Mouse (Mus musculus): ENCODE data around the gene Ralgps1.
"Not testable (repeated sequence)": the region's sequence is repeated elsewhere in the genome, so short reads cannot be mapped to it uniquely, and the experiment has no call there.

Ralgps1 gene

GRCm38 (mm10) chr2:33134766-33135490 lies 236.4 kb downstream of the Ralgps1 start:
- peak; percentile 37 for DNase-seq (ENCODE audit: low spot score)

DNA sequence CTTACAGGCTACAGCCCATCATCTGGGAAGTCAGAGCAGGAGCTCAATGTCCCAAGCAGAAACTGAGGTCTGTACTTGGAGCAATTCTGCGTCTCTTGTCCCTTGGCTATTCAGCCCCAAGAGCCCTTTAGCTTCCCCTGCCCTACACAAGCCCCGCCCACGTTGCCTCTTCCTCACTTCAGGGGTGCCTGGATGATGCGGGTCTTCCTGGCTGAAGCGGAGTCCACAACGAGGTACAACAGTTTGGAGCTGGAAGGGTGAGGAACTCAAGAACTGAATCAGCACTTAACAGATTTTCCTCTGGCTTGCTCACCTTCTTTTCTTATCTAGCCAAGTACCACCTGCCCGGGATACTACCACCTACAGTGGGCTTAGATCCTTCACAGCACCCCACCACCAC lies 239.0 kb downstream of the Ralgps1 start:
- DNase-seq (ENCODE audit: low spot score) = no peak

DNA sequence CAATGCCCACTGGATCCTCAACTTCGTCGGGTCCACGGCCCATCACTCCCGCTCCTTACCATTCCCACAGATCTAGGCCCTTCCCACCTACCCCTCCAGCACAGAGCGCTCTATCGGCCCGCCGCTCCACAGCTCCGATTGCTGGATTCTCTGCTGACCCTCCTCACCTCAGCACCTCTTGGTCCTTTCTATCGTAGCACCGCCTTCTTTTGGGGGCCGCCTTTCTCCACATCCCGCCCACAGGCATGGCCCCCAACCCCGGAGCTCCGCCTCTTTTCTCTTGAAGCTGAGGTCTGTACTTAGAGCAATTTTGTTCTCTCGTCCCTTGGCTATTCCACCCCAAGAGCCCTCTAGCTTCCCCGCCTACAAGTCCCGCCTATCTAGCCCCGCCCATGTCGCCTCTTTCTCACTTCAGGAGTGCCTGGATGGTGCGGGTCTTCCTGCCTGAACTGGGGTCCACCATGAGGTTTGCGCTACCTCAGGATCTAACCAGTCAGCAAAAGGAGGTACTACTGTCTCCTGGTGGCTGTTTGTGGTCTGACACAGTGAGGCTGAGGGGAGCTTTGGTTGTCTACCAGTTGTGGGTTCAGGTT lies 239.7 kb downstream of the Ralgps1 start, which contains the start of gene Garnl3:
Garnl3 (minus strand) TSS at position 155 of the 593 bp plus-strand sequence.
- peak; percentile 68 for DNase-seq (ENCODE audit: low spot score)

DNA sequence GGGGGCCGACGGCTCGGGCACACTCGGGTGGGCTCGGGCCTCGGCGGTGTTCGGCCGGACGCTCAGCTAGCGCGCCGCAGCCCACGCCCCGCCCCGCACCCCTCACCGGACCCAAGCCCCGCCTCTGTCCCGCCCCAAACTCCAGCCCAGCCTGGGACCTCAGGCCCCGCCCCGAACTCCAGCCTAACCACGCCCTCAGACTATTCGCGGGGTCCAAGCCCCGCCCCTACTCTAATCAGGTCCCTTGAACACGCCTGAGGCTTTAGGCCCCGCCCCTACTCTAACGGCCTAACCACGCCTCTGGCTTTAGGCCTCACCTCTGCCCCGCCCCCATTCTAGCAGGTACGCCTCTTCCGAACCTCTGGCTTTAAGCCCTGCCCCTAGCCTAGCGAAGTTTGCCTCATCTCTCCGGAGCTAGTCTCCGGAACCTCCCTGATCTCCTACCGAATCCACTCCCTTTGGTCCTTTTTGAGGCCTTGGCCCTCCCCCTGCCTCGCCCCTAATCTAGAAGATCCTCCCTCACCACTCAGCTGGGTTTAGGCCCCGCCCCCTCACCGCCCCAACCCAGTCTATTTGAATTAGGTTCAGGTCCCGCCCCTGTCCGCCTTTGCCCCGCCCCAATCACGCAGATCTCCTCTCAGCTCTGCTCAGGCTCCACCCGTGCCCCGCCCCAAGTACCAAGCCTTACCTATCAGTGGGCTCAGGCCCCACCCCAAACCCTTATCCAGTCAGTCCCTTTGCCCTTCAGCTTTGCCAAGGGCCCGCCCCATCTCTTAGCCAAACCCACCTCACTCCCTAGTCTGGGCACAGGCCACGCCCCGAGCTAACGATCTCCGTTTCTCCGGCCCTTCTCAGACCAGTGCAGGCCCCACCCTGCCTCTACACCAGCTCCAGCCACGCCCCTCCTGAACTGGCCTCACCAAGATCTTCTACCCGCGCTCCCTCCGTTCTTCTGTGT lies 240.5 kb downstream of the Ralgps1 start:
- peak; percentile 99 for DNase-seq (ENCODE audit: low spot score)

DNA sequence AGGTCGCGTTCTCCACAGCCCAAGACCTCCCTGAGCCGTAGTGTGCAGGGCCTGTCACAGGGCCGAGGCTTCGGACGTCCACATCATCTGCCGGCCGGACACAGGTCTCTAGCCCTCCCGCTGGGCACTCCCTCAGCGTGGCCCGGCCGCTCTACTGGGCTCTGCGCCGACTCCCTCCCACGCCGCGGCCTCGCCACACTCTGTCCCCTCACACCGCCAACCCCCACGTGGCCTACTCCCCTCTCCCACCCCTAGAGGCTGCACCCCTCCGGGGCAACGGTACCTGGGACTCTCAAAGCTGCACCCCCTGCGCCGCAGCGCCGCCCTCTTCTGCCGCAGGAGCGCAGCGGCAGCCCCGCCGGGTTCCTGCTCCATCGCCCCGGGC lies 241.2 kb downstream of the Ralgps1 start:
- no peak for DNase-seq (ENCODE audit: low spot score)

- no peak for DNase-seq (ENCODE audit: low spot score)
These were observed 241.6 kb downstream of the Ralgps1 start for GRCm38 (mm10) chr2:33129696-33130095.

DNA sequence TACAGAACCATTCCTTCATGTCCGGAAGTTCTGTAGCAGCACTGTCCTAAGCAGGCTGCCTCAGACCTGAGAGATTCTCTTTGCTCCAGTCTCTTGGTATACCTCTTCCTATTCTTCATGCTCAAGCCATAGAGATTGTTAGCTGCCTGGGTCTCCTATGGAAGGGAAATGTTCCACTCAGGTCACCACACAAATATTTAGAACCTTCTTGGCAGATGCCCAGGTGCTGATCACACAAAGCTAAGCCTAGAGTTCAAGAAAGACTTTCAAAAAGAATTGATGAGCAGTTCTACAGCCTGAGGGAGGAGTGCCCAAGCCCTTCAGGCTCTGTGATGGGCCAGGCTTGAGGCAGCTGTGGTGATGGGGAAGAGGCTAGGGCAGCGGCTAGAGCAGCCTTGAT lies 242.3 kb downstream of the Ralgps1 start:
- DNase-seq (ENCODE audit: low spot score) = no peak

GRCm38 (mm10) chr2:33127271-33127670 lies 244.0 kb downstream of the Ralgps1 start:
- DNase-seq (ENCODE audit: low spot score) = no peak

DNA sequence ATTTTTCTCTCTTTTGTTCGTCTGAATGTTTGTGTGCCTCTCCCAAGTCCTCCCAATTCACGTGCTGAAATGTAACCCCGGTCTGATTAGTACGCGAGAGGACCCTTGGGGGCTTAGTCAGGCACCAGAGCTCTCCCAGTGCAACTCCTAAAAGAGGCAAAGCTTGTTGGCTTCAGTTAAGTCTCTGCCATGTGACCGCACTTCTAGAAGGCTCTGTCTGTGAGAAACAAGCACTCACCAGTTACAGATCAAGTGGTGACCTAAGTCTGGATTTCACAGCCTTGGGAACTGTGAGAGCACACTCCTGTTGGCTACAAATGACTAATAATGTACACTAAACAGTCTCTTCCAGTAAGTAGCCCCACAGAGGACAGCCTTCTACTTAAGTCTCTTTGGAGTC lies 248.4 kb downstream of the Ralgps1 start:
- DNase-seq (ENCODE audit: low spot score) = peak; percentile 45

DNA sequence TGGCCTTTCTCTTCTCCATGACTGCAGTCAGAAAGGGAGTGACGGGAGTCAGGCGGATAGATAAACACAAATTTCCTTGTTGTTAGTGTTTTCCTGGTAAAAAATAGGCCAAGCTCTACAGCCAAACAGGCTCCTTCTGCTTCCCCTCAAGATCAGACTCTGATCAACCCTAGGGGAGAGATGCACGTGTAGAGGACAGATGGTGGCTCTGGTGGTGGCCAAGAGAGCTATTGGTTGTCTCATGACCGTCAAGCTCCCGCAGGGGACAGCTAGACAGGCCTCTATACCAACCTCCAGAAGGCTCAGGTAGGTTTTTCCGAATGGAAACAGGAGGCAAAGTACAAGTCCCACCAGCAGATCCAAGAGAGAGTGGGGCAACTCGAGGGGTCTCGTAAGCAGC lies 270.8 kb downstream of the Ralgps1 start:
- DNase-seq (ENCODE audit: low spot score) = no peak

DNA sequence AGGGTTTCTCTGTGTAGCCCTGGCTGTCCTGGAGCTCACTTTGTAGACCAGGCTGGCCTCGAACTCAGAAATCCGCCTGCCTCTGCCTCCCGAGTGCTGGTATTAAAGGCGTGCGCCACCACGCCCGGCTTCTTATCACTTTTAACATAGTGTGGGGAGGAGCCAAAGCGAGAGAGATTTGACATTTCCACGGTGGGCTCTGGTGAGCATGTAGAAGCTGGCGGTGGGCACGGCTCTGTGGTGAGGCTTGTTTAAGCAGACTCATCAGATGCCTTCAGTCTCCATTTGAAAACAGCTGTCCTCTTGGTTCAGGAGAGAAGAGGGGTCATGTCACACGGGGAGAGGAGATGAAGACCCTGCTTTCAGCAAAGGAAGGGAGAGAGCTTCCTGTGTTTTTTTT lies 274.0 kb downstream of the Ralgps1 start:
- DNase-seq (ENCODE audit: low spot score) = not testable (repeated sequence)

DNA sequence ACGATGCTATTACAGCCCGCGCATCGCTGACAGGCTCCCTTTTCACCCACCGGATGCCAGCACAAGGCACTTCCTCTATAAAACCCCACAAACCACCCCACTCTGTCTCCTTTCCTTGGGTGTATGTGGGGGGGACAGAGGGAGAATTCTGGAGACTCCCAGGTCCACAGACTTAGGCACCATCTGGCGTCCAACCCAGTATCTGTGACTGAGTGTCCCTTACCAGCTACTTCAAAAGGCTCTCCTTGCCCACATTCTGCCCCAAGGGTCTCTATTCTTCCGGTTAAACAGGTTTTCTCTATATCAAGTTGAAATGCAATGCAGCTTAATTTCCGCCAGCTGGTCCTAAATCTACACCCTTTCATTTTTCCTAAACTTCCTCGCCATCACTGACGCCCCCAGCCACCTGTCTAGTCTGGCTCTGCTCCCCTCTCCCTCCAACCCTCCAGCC lies 276.0 kb downstream of the Ralgps1 start:
- no peak for DNase-seq (ENCODE audit: low spot score)

GRCm38 (mm10) chr2:33090620-33091520 lies 280.4 kb downstream of the Ralgps1 start:
- DNase-seq (ENCODE audit: low spot score) = no peak

GRCm38 (mm10) chr2:33090033-33090400 lies 281.3 kb downstream of the Ralgps1 start:
- not testable (repeated sequence) for DNase-seq (ENCODE audit: low spot score)

GRCm38 (mm10) chr2:33089356-33090032 lies 281.8 kb downstream of the Ralgps1 start:
- DNase-seq (ENCODE audit: low spot score) = no peak

DNA sequence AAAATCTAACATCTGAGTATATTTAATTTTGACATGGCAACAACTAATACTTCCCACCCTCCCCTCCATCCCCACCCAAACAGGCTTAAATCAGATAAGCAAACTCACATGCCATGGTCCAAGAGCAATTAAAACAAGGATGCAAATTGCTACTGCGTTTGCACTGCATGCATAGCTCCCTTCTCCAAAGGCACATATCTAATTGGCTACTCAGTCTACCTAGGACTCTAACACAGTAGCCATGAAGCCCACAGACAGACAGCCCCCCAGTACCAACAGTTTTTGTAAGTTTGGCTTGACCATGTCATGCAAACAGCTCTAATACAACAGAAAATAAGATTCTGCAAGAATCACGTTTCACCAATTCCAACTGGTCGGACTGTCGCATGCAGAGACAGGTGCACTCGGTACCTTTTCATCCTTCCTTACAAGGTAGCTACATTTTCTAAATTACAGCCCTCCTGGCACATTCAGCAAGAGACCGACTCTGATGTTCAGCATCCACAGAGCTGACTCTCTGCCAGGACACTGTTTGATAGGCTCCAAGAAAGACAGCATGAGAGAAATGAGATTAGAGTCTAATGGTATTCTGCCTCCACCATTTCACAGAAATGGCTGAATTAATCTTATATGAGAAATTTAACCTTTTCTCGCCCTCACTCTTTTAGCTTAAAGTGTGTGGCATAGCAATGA lies 284.5 kb downstream of the Ralgps1 start:
- DNase-seq (ENCODE audit: low spot score) = no peak

GRCm38 (mm10) chr2:33086016-33086596 lies 285.2 kb downstream of the Ralgps1 start:
- no peak for DNase-seq (ENCODE audit: low spot score)

- DNase-seq (ENCODE audit: low spot score) = no peak
These were observed 287.1 kb downstream of the Ralgps1 start for GRCm38 (mm10) chr2:33084221-33084620.

Data from adipocyte (in vitro differentiated cells).